Mouse (Mus musculus) kidney, adult 11 months (tissue): Measurements from ENCODE around the gene Dstn.
A peak's percentile ranks its signal among the peaks of the same experiment; 100 is the strongest.

Experiments
- DNase-seq: peaks from one replicate; pipeline ENCODE4 v3.0.0; 2022

Dstn gene

GRCm38 (mm10) chr2:143916229-143916628 lies 1.1 kb downstream of the Dstn start:
- peak; percentile 32 for DNase-seq

- DNase-seq: no peak
Measured at GRCm38 (mm10) chr2:143917622-143918021, 2.5 kb downstream of the Dstn start.

GRCm38 (mm10) chr2:143918831-143919502 lies 3.8 kb downstream of the Dstn start:
- DNase-seq: peak; percentile 39

GRCm38 (mm10) chr2:143924085-143924484 lies 9.0 kb downstream of the Dstn start:
- no peak for DNase-seq

- DNase-seq: no peak
Measured at GRCm38 (mm10) chr2:143925826-143926225, 10.7 kb downstream of the Dstn start.

- no peak for DNase-seq
Measured at GRCm38 (mm10) chr2:143929607-143930311, 14.6 kb downstream of the Dstn start.

- DNase-seq: no peak
Measured at GRCm38 (mm10) chr2:143932340-143932873, 17.3 kb downstream of the Dstn start.

- no peak for DNase-seq
Measured at GRCm38 (mm10) chr2:143933516-143933915, 18.4 kb downstream of the Dstn start.

- peak; percentile 0 for DNase-seq
Measured at GRCm38 (mm10) chr2:143934439-143934838, 19.3 kb downstream of the Dstn start.

- DNase-seq: peak; percentile 0
Measured at GRCm38 (mm10) chr2:143937861-143938260, 22.7 kb downstream of the Dstn start.

GRCm38 (mm10) chr2:143940406-143940805 lies 25.3 kb downstream of the Dstn start:
- DNase-seq: no peak

GRCm38 (mm10) chr2:143944796-143945195 lies 29.7 kb downstream of the Dstn start:
- no peak for DNase-seq

- DNase-seq: peak; percentile 46
Measured at GRCm38 (mm10) chr2:143945466-143946075, 30.5 kb downstream of the Dstn start.

GRCm38 (mm10) chr2:143946399-143946798 lies 31.3 kb downstream of the Dstn start:
- no peak for DNase-seq

GRCm38 (mm10) chr2:143947981-143948380 lies 32.9 kb downstream of the Dstn start:
- DNase-seq: no peak

GRCm38 (mm10) chr2:143948416-143948815 lies 33.3 kb downstream of the Dstn start:
- no peak for DNase-seq

GRCm38 (mm10) chr2:143949217-143949616 lies 34.1 kb downstream of the Dstn start:
- DNase-seq: no peak

- DNase-seq: no peak
Measured at GRCm38 (mm10) chr2:143950290-143951027, 35.3 kb downstream of the Dstn start.

- no peak for DNase-seq
Measured at GRCm38 (mm10) chr2:143951028-143951420, 35.9 kb downstream of the Dstn start.

- DNase-seq: no peak
Measured at GRCm38 (mm10) chr2:143951546-143952315, 36.6 kb downstream of the Dstn start.

GRCm38 (mm10) chr2:143953944-143954343 lies 38.8 kb downstream of the Dstn start:
- DNase-seq: no peak

GRCm38 (mm10) chr2:143955004-143955403 lies 39.9 kb downstream of the Dstn start:
- DNase-seq: peak; percentile 40
